Comparison of ENCODE assay signal across 25 mouse cellular contexts in the genomic region with DNA sequence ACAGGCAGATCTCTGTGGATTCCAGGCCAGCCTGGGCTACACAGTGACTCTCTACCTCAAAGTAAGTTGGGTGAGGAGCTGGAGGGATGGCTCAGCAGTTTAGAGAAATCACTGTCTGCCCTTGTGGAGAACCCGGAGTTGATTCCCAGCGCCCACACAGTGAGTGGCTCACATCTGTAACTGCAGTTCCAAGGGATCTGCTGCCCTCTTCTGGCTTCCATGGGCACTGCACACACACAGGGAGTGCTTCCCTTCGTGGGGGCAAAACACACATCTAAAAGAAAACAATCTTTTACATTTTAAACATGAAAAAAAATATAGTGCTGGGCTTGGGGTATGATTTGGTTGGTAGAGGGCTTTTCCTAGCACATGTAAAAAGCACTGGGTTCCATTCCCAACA. TPM values are rescaled to one million over a fixed set of nuclear protein-coding genes. Genes with fewer than 3 reads are reported as not detected.
DNase-seq lines count a peak whose midpoint lies in the region; ATAC-seq and TF ChIP-seq lines count a peak whose summit lies in the region.
"Had no signal": no experiment of that assay in that cellular context is flagged by ENCODE, and none has a peak within 500 bp of the region (broad histone marks: within the 10 kb centered on the region; RNA-seq: fewer than 3 reads in every experiment).

No protein-coding gene starts in this region.

- no peak for ATAC-seq in intestine, postnatal 0 days
- no peak for ATAC-seq in intestine, embryonic 16.5 days
- ATAC-seq: inflammation-experienced regulatory T-cells, adult 6 months had no signal

- TF ChIP-seq POLR2A in testis, adult 2 months (IDR thresholded peaks at IDR 0.05; ENCODE audit: control insufficient read depth, low read depth, low read length), result no peak
- no peak for TF ChIP-seq POLR2A in MEL (IDR thresholded peaks at IDR 0.05; ENCODE audit: control insufficient read depth in 1 of 2, insufficient read depth in 1 of 2, low read depth in 1 of 2, low read length in 2 of 2, poor library complexity in 1 of 2)

- H3K36me3 ChIP-seq in intestine, postnatal 0 days (ENCODE audit: control insufficient read depth, insufficient read depth), result peaks cover 60% of the 10 kb centered on the region
- H3K36me3 ChIP-seq in intestine, embryonic 16.5 days (ENCODE audit: control insufficient read depth, insufficient read depth, low read length), result 0 out of 2 replicates have a peak, but pooled peaks cover 3% of the 10 kb centered on the region
- H3K36me3 ChIP-seq in testis, adult 2 months (ENCODE audit: control insufficient read depth, insufficient read depth, low read length), result no peaks in the 10 kb centered on the region
- H3K36me3 ChIP-seq in MEL (ENCODE audit: control insufficient read depth in 1 of 2, insufficient read depth in 2 of 2, low read length in 2 of 2), result no peaks in the 10 kb centered on the region
- H3K36me3 ChIP-seq: forebrain, embryonic 12.5 days; G1E; hindbrain, embryonic 12.5 days; kidney, embryonic 15.5 days; limb, embryonic 15.5 days; midbrain, embryonic 10.5 days had no signal

- H3K4me1 ChIP-seq in intestine, postnatal 0 days (replicated peaks; ENCODE audit: control insufficient read depth, insufficient read depth, low read length), result no peaks in the 10 kb centered on the region
- H3K4me1 ChIP-seq in intestine, embryonic 16.5 days (ENCODE audit: control insufficient read depth, insufficient read depth, low read length), result no peaks in the 10 kb centered on the region
- H3K4me1 ChIP-seq in testis, adult 2 months (ENCODE audit: control insufficient read depth, insufficient read depth, low read length), result no peaks in the 10 kb centered on the region; the same call in 1 of the 2 replicates
- no peaks in the 10 kb centered on the region for H3K4me1 ChIP-seq in MEL (ENCODE audit: control insufficient read depth in 1 of 2, insufficient read depth in 2 of 2, low read length in 2 of 2)
- H3K4me1 ChIP-seq: forebrain, embryonic 12.5 days; kidney, embryonic 15.5 days; limb, embryonic 15.5 days; midbrain, embryonic 10.5 days had no signal

- no peak overlapping the region for H3K4me2 ChIP-seq in intestine, postnatal 0 days (replicated peaks; ENCODE audit: low read depth)
- no peak overlapping the region for H3K4me2 ChIP-seq in intestine, embryonic 16.5 days (ENCODE audit: low read depth, low read length)
- H3K4me2 ChIP-seq: forebrain, embryonic 12.5 days; heart, embryonic 11.5 days; hindbrain, embryonic 12.5 days; kidney, embryonic 15.5 days; limb, embryonic 15.5 days had no signal

- DNase-seq in testis, postnatal 10 days (ENCODE audit: low spot score), result no peak
- peak; percentile 7 for DNase-seq in MEL (ENCODE audit: low read depth, low spot score)
- peak; percentile 45 for DNase-seq in testis, postnatal 14 days (ENCODE audit: low spot score)
- no peak for DNase-seq in Muller cell, postnatal 12 days (ENCODE audit: inconsistent ontology term)
- DNase-seq: adrenal gland, adult 2 months; cerebellum, adult 9-11 months; gastrocnemius, postnatal 36 days; heart, postnatal 10 days; lung, adult 2 months; retina, postnatal 1 day; right cerebral cortex, postnatal 4 days had no signal

- TF ChIP-seq EP300 in MEL (IDR thresholded peaks at IDR 0.05; ENCODE audit: low read depth in 1 of 2, low read length in 2 of 2), result no peak

- TF ChIP-seq CTCF in intestine, postnatal 0 days (IDR thresholded peaks at IDR 0.05; ENCODE audit: low read depth), result peak; percentile 57
- peak; percentile 77; the same call in 1 of the 2 replicates for TF ChIP-seq CTCF in testis, adult 2 months (IDR thresholded peaks at IDR 0.05; ENCODE audit: control insufficient read depth, insufficient read depth, insufficient replicate concordance, low read depth, low read length)
- TF ChIP-seq CTCF in MEL (IDR thresholded peaks at IDR 0.05 in 2 of 3, conservative IDR thresholded peaks at IDR 0.05 in 1 of 3; ENCODE audit: control insufficient read depth in 1 of 3, insufficient read depth in 1 of 3, low read depth in 2 of 3, low read length in 3 of 3, poor library complexity in 1 of 3, severe bottlenecking in 1 of 3), result peak; percentile 14 to 36 (median 31); a peak in 4 of 6 replicates

- no peaks in the 10 kb centered on the region for H3K9me3 ChIP-seq in intestine, postnatal 0 days (ENCODE audit: control insufficient read depth)
- H3K9me3 ChIP-seq in intestine, embryonic 16.5 days (ENCODE audit: control insufficient read depth, low read length), result no peaks in the 10 kb centered on the region; the same call in 1 of the 2 replicates
- H3K9me3 ChIP-seq in MEL (replicated peaks; ENCODE audit: insufficient read depth, low read length), result no peaks in the 10 kb centered on the region
- H3K9me3 ChIP-seq: hindbrain, embryonic 12.5 days; kidney, embryonic 15.5 days; limb, embryonic 15.5 days had no signal

- H3K27ac ChIP-seq in intestine, postnatal 0 days (ENCODE audit: low read depth, low read length), result no peak overlapping the region
- no peak overlapping the region for H3K27ac ChIP-seq in intestine, embryonic 16.5 days (ENCODE audit: low read length)
- no peak overlapping the region for H3K27ac ChIP-seq in testis, adult 2 months (ENCODE audit: control insufficient read depth, insufficient read depth, low read depth, low read length)
- H3K27ac ChIP-seq in MEL (ENCODE audit: control insufficient read depth, low read depth, low read length), result no peak overlapping the region
- H3K27ac ChIP-seq: forebrain, embryonic 12.5 days; hindbrain, embryonic 12.5 days; kidney, embryonic 15.5 days; limb, embryonic 15.5 days; macrophage; midbrain, embryonic 10.5 days had no signal

- no peaks in the 10 kb centered on the region for H3K79me2 ChIP-seq in MEL (ENCODE audit: control insufficient read depth, insufficient read depth, low read length, poor library complexity)

- H3K27me3 ChIP-seq in intestine, postnatal 0 days (replicated peaks; ENCODE audit: control insufficient read depth, insufficient read depth, low read length), result no peaks in the 10 kb centered on the region
- H3K27me3 ChIP-seq in intestine, embryonic 16.5 days (replicated peaks; ENCODE audit: control insufficient read depth, insufficient read depth, low read length), result no peaks in the 10 kb centered on the region
- no peaks in the 10 kb centered on the region for H3K27me3 ChIP-seq in testis, adult 2 months (ENCODE audit: control insufficient read depth, insufficient read depth, low read length)
- no peaks in the 10 kb centered on the region for H3K27me3 ChIP-seq in MEL (ENCODE audit: control insufficient read depth in 1 of 2, insufficient read depth in 2 of 2, low read length in 2 of 2)
- H3K27me3 ChIP-seq: forebrain, embryonic 12.5 days; hindbrain, embryonic 12.5 days; kidney, embryonic 15.5 days; limb, embryonic 15.5 days had no signal

- H3K4me3 ChIP-seq in intestine, postnatal 0 days (ENCODE audit: low read depth, low read length), result no peak overlapping the region
- no peak overlapping the region for H3K4me3 ChIP-seq in intestine, embryonic 16.5 days (ENCODE audit: low read length)
- no peak overlapping the region for H3K4me3 ChIP-seq in testis, adult 2 months (ENCODE audit: control insufficient read depth, low read depth, low read length)
- no peak overlapping the region for H3K4me3 ChIP-seq in MEL (ENCODE audit: control insufficient read depth in 1 of 2, insufficient read depth in 1 of 2, low read depth in 2 of 2, low read length in 2 of 2)
- H3K4me3 ChIP-seq: forebrain, embryonic 12.5 days; hindbrain, embryonic 12.5 days; kidney, embryonic 15.5 days; limb, embryonic 15.5 days; midbrain, embryonic 10.5 days had no signal

- H3K9ac ChIP-seq in intestine, postnatal 0 days (ENCODE audit: low read depth, low read length), result no peak overlapping the region
- H3K9ac ChIP-seq in intestine, embryonic 16.5 days (ENCODE audit: low read depth, low read length), result no peak overlapping the region
- no peak overlapping the region for H3K9ac ChIP-seq in MEL (ENCODE audit: control insufficient read depth, low read depth, low read length, poor library complexity, severe bottlenecking)
- H3K9ac ChIP-seq: forebrain, embryonic 12.5 days; hindbrain, embryonic 12.5 days; kidney, embryonic 15.5 days; limb, embryonic 15.5 days had no signal

- WGBS in intestine, postnatal 0 days, result 94% methylated on average over 3 of the region's 3 CpGs
- WGBS in intestine, embryonic 16.5 days, result 88% methylated on average over 3 of the region's 3 CpGs

- TF ChIP-seq RAD21 in MEL (IDR thresholded peaks at IDR 0.05; ENCODE audit: low read depth, low read length), result no peak; the same call in 1 of the 2 replicates

TF ChIP-seq in MEL, 35 proteins besides CTCF, POLR2A, EP300 and RAD21 (continues in another document):
- TF ChIP-seq MAX (IDR thresholded peaks at IDR 0.05; ENCODE audit: low read length) (no peak), MAFK (IDR thresholded peaks at IDR 0.05; ENCODE audit: borderline replicate concordance, low read depth, low read length) (no peak)

RNA-seq across cellular contexts. Expression of gene Cdhr2, which starts 21.9 kb away (rescaled TPM):
- 267 and 292 TPM in 2 replicates for polyA plus RNA-seq in intestine, postnatal 0 days (2015; fragmentation: Nextera tagmentation; extraction: Ambion mirVana)
- 64.2 and 94.9 TPM in 2 replicates for polyA plus RNA-seq in intestine, embryonic 16.5 days (2015; fragmentation: Nextera tagmentation; extraction: Ambion mirVana)
- polyA plus RNA-seq in testis, adult 2 months (2012; rRNA removed), result 1.1 and 1.5 TPM in 2 replicates
- not detected in 2 replicates for total RNA-seq in MEL (2012; rRNA removed)
- polyA plus RNA-seq in MEL (2012; ENCODE audit: insufficient read depth in 1 of 2, insufficient read length in 2 of 2, low read depth in 1 of 2, low replicate concordance in 2 of 2, missing spikeins in 1 of 2), result not detected
- total RNA-seq: G1E; gastrocnemius, postnatal 36 days; heart, postnatal 10 days had no signal
- polyA plus RNA-seq: adrenal gland, adult 2 months; embryonic facial prominence, embryonic 11.5 days; forebrain, embryonic 12.5 days; G1E; hindbrain, embryonic 12.5 days; inflammation-experienced regulatory T-cells, adult 6 months; limb, embryonic 15.5 days; macrophage; midbrain, embryonic 10.5 days had no signal

RNA-seq across cellular contexts. Expression of gene Gprin1, which starts 26.5 kb away (rescaled TPM):
- 0.50 and 0.59 TPM in 2 replicates for polyA plus RNA-seq in intestine, postnatal 0 days (2015; fragmentation: Nextera tagmentation; extraction: Ambion mirVana)
- polyA plus RNA-seq in intestine, embryonic 16.5 days (2015; fragmentation: Nextera tagmentation; extraction: Ambion mirVana), result 0.15 and 0.16 TPM in 2 replicates
- 0.02 and 0.06 TPM in 2 replicates for polyA plus RNA-seq in testis, adult 2 months (2012; rRNA removed)
- total RNA-seq in MEL (2012; rRNA removed), result not detected in 2 replicates
- polyA plus RNA-seq in MEL (2012; ENCODE audit: insufficient read depth in 1 of 2, insufficient read length in 2 of 2, low read depth in 1 of 2, low replicate concordance in 2 of 2, missing spikeins in 1 of 2), result not detected
- total RNA-seq: gastrocnemius, postnatal 36 days; monocyte, adult 5-6 weeks had no signal
- polyA plus RNA-seq: G1E; inflammation-experienced regulatory T-cells, adult 6 months; macrophage had no signal

RNA-seq across cellular contexts. Expression of gene Rnf44, which starts 29.4 kb away (rescaled TPM):
- polyA plus RNA-seq in intestine, postnatal 0 days (2015; fragmentation: Nextera tagmentation; extraction: Ambion mirVana), result 73.0 and 75.1 TPM in 2 replicates
- polyA plus RNA-seq in intestine, embryonic 16.5 days (2015; fragmentation: Nextera tagmentation; extraction: Ambion mirVana), result 48.9 and 59.3 TPM in 2 replicates
- 418 and 439 TPM in 2 replicates for polyA plus RNA-seq in testis, adult 2 months (2012; rRNA removed)
- total RNA-seq in MEL (2012; rRNA removed), result 10.4 and 10.7 TPM in 2 replicates
- polyA plus RNA-seq in MEL (2012; ENCODE audit: insufficient read depth in 1 of 2, insufficient read length in 2 of 2, low read depth in 1 of 2, low replicate concordance in 2 of 2, missing spikeins in 1 of 2), result 10 to 100 TPM in 1 of 2 experiments, not detected in 1; 60.5 TPM

RNA-seq across cellular contexts. Expression of gene Sncb, which starts 43.3 kb away (rescaled TPM):
- 0.22 and 0.37 TPM in 2 replicates for polyA plus RNA-seq in intestine, postnatal 0 days (2015; fragmentation: Nextera tagmentation; extraction: Ambion mirVana)
- 0.39 and 0.46 TPM in 2 replicates for polyA plus RNA-seq in intestine, embryonic 16.5 days (2015; fragmentation: Nextera tagmentation; extraction: Ambion mirVana)
- polyA plus RNA-seq in testis, adult 2 months (2012; rRNA removed), result 1.2 and 2.0 TPM in 2 replicates
- not detected in 2 replicates for total RNA-seq in MEL (2012; rRNA removed)
- not detected for polyA plus RNA-seq in MEL (2012; ENCODE audit: insufficient read depth in 1 of 2, insufficient read length in 2 of 2, low read depth in 1 of 2, low replicate concordance in 2 of 2, missing spikeins in 1 of 2)
- total RNA-seq: G1E; gastrocnemius, postnatal 36 days; heart, postnatal 10 days; monocyte, adult 5-6 weeks had no signal
- polyA plus RNA-seq: G1E; lung, adult 2 months; macrophage had no signal

Comparison
In these comparisons a context has a peak if more than half of its experiments do, and no peak if none do; other contexts are left out.
1. DNase-seq: peak in MEL (single experiment) and testis, postnatal 14 days (single experiment); none in testis, postnatal 10 days (single experiment) and Muller cell, postnatal 12 days (single experiment).
2. RNA of gene Cdhr2, which starts 21.9 kb away (polyA plus RNA-seq): 267 to 292 TPM in intestine, postnatal 0 days and 64.2 to 94.9 TPM in intestine, embryonic 16.5 days; 1.1 to 1.5 TPM in testis, adult 2 months and not detected in MEL; every median in the first group is over 10 times any median in the second.
3. Peak in every context shown above with its lines, with median percentiles within 50 percentile points of each other: CTCF ChIP-seq.